Mouse (Mus musculus) embryonic fibroblast, embryonic 13.5 days (primary cell): Measurements from ENCODE around the gene Ttc9. TPM values are rescaled to one million over a fixed set of nuclear protein-coding genes. Genes with fewer than 3 reads are reported as not detected.
A peak's percentile ranks its signal among the peaks of the same experiment; 100 is the strongest.

Experiments
- H3K27ac ChIP-seq: 2 replicates; pipeline ENCODE4 v1.5.1; 2012; ENCODE audit warnings: low read length, control low read depth, inconsistent platforms; ENCODE audit not compliant: insufficient read depth
- H3K4me1 ChIP-seq: 2 replicates; pipeline ENCODE4 v1.6.1; 2011; ENCODE audit warnings: low read length; ENCODE audit not compliant: control insufficient read depth, insufficient read depth
- H3K4me3 ChIP-seq: 2 replicates; pipeline ENCODE4 v1.5.1; 2011; ENCODE audit warnings: mild to moderate bottlenecking, control low read depth, low read length; ENCODE audit not compliant: insufficient read depth
- CTCF ChIP-seq: IDR thresholded peaks from 2 replicates; pipeline ENCODE4 v1.5.1; 2011; ENCODE audit warnings: mild to moderate bottlenecking, control low read depth, low read length, moderate library complexity, borderline replicate concordance; ENCODE audit not compliant: insufficient read depth
- POLR2A ChIP-seq: IDR thresholded peaks from 2 replicates; pipeline ENCODE4 v1.6.1; 2011; ENCODE audit warnings: low read depth, mild to moderate bottlenecking, control low read depth, low read length, moderate library complexity
- polyA plus RNA-seq: library from polyadenylated mRNA; stranded (reverse); fragments of >200 nt; gene quantifications from 2 replicates; pipeline ENCODE4 v1.2.4, GENCODE M21; 2011; ENCODE audit warnings: low read depth; ENCODE audit not compliant: missing spikeins, insufficient read length

Gene Ttc9
- polyA plus RNA-seq, 1 experiment = 13.0 TPM

- no peak overlapping the region for H3K4me3 ChIP-seq
- H3K27ac ChIP-seq = no peak overlapping the region
- no peaks in the 10 kb centered on the region for H3K4me1 ChIP-seq
- no peak for TF ChIP-seq CTCF
- no peak for TF ChIP-seq POLR2A
Measured at GRCm38 (mm10) chr12:81626226-81626861, 4.7 kb upstream of the Ttc9 start.

- H3K4me1 ChIP-seq = no peaks in the 10 kb centered on the region
- H3K4me3 ChIP-seq = no peak overlapping the region
- TF ChIP-seq CTCF (no peak), POLR2A (no peak)
- H3K27ac ChIP-seq = no peak overlapping the region
Measured at GRCm38 (mm10) chr12:81627426-81627825, 3.6 kb upstream of the Ttc9 start.

- H3K4me1 ChIP-seq = no peaks in the 10 kb centered on the region
- TF ChIP-seq CTCF (no peak), POLR2A (no peak)
- H3K27ac ChIP-seq = no peak overlapping the region
- no peak overlapping the region for H3K4me3 ChIP-seq
Measured at GRCm38 (mm10) chr12:81628091-81628490, 3.0 kb upstream of the Ttc9 start.

GRCm38 (mm10) chr12:81630520-81630914, 532 bp upstream of the Ttc9 start:
- Histone ChIP-seq H3K27ac (no peak overlapping the region), H3K4me1 (no peaks in the 10 kb centered on the region), H3K4me3 (peak overlapping the region; percentile 59)
- TF ChIP-seq POLR2A = no peak
- no peak for TF ChIP-seq CTCF

GRCm38 (mm10) chr12:81631661-81632401, 782 bp downstream of the Ttc9 start:
- Histone ChIP-seq H3K27ac (no peak overlapping the region), H3K4me1 (no peaks in the 10 kb centered on the region), H3K4me3 (peak overlapping the region; percentile 59)
- no peak for TF ChIP-seq CTCF
- TF ChIP-seq POLR2A = no peak

DNA sequence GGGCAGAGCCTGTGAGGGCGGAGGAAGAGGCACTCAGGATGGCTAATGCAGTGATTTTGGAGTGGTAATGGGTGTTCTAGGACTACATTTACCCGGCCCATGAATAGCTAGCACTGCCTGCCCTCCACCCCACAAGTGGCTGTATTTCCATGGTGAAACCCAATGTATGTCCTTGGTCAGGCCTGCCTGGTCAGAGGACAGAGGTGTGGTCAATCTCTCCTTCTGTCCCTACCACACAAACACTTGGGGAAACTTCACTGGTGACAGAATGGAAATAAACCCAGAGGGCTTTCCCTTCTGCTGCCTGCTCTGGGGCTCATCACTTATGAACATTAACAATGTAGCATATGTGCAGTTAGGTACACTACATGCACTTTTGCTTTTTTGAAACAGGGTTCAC, 2.2 kb downstream of the Ttc9 start:
- TF ChIP-seq POLR2A = no peak
- no peak for TF ChIP-seq CTCF
- no peaks in the 10 kb centered on the region for H3K4me1 ChIP-seq
- no peak overlapping the region for H3K4me3 ChIP-seq
- H3K27ac ChIP-seq = no peak overlapping the region

DNA sequence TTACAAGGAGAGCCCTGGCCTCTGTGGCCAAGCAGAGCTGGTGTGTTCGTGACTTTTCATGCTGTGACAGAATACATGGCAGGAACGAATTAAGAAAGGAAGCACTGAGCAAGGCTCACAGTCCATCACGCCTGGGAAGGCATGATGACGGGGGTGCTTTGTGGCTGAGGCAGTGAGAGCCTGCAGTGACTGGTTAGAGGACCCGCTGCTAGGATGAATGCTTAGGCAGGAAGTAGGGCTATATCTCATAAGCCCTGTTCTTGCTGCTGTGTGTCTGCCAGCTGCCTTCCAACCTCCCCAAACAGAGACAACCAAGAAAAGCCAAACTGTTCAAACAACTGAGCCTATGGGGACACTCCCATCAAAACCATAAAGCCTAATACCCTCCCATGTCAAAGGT, 9.6 kb downstream of the Ttc9 start:
- no peak for TF ChIP-seq POLR2A
- no peak for TF ChIP-seq CTCF
- H3K4me1 ChIP-seq = no peaks in the 10 kb centered on the region
- no peak overlapping the region for H3K27ac ChIP-seq
- H3K4me3 ChIP-seq = no peak overlapping the region

DNA sequence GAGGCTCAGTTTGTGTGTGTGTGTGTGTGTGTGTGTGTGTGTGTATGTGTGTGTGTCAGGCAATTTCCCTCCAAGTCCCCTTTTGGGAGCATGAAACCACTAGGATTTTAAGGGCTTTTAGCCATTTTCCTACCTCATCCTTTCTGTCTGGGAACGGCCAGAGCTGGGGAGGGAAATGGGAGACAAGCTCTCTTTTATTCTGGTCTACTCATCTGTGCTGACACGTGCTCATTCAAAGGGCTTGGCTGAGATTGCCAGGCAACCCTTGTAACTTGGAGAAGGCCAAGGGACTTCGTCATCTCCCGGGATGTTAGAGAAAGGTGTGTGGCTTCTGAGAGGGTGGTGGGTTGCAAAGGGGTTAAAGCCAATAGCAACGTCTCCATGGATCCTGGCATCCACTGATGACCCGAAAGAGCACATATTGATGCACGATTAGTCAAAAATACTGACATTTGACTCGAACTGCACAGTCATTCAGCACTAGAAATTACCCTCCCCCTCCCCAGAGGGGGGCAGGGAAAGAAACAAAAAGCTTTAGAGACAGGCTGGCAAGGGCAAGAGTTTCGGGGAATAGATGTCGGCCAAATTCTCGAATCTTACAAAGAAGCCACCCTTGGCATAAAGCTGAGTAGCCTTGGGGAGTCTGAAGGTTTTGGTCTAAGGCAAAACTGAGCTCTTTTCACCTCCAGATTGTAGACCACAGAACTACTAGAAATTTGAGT, 11.5 kb downstream of the Ttc9 start:
- H3K27ac ChIP-seq = no peak overlapping the region
- no peak for TF ChIP-seq POLR2A
- TF ChIP-seq CTCF = no peak
- no peaks in the 10 kb centered on the region for H3K4me1 ChIP-seq

DNA sequence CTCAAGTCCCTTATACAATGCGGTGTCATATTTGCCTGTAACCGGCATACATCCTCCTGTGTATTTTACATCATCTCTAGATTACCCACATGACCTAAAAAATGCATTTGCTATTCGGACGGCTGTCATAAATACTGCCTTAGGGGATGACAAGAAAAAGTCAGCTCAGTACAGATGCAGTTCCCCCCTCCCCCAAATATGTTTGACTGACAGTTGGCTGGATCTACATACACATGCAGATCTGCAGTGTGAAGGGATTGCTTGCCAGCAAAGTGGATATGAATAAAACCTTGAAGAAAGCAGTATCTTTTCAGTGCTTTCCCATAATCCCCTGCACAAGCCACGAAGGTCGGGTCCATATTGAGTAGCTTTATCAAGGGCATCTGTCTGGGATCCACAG, 15.8 kb downstream of the Ttc9 start:
- TF ChIP-seq POLR2A (no peak), CTCF (no peak)
- no peaks in the 10 kb centered on the region for H3K4me1 ChIP-seq
- no peak overlapping the region for H3K4me3 ChIP-seq
- no peak overlapping the region for H3K27ac ChIP-seq

More for the DNA sequence above, 11.5 kb downstream of the Ttc9 start:
- H3K4me3 ChIP-seq = no peak overlapping the region

DNA sequence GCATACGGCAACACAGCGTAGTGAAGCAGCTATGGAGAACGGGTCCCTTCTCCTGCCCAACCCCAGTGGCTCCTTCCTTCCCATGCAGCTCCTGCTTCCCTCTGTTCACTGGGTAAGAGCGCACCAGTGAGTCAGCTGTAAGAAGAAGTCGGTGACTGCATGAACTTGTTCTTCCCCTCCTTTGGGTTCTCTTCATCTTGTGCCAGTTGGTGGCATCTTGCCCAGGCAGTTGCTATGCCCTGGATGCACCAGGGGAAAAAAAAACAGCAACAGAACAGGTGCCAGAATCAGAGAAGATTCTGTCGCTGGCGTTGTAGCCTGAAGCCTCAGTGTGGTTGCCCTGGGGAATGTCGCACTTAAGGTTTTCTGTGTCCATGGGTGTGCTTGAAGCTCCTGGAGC, 22.3 kb downstream of the Ttc9 start:
- H3K4me3 ChIP-seq = no peak overlapping the region
- TF ChIP-seq POLR2A (no peak), CTCF (no peak)
- no peak overlapping the region for H3K27ac ChIP-seq
- H3K4me1 ChIP-seq = no peaks in the 10 kb centered on the region
